Mouse (Mus musculus) C2C12 (cell line): ENCODE results near the gene Ldlr. TPM values are rescaled to one million over a fixed set of nuclear protein-coding genes. Genes with fewer than 3 reads are reported as not detected.

ENCODE experiments used
- H3K27me3 ChIP-seq: one replicate; pipeline ENCODE4 v1.6.1; 2011; ENCODE audit not compliant: control insufficient read depth, insufficient read depth, insufficient read length
- H3K36me3 ChIP-seq: one replicate; pipeline ENCODE4 v1.6.1; 2011; ENCODE audit not compliant: control insufficient read depth, insufficient read depth
- H3K4me3 ChIP-seq: one replicate; pipeline ENCODE4 v1.5.1; 2011; ENCODE audit warnings: mild to moderate bottlenecking, control low read depth; ENCODE audit not compliant: poor library complexity, insufficient read depth, severe bottlenecking
- H3K79me2 ChIP-seq: one replicate; pipeline ENCODE4 v1.6.1; 2011; ENCODE audit not compliant: control insufficient read depth, insufficient read depth
- H3K79me3 ChIP-seq: one replicate; pipeline ENCODE4 v1.6.1; 2011; ENCODE audit warnings: low read depth, control low read depth
- H3ac ChIP-seq: one replicate; pipeline ENCODE3; 2011; ENCODE audit warnings: low read depth; ENCODE audit not compliant: control insufficient read depth, insufficient read length
- CEBPB ChIP-seq: IDR thresholded peaks from one replicate; pipeline ENCODE4 v1.6.1; 2011; ENCODE audit warnings: low read depth, mild to moderate bottlenecking, control low read depth, moderate library complexity
- CTCF ChIP-seq: IDR thresholded peaks from one replicate; pipeline ENCODE4 v1.5.1; 2011; ENCODE audit not compliant: control insufficient read depth, insufficient read depth, insufficient read length
- FOSL1 ChIP-seq: IDR thresholded peaks from one replicate; pipeline ENCODE4 v1.8.0; 2011; ENCODE audit warnings: mild to moderate bottlenecking, low read length; ENCODE audit not compliant: poor library complexity, insufficient read depth, severe bottlenecking
- MAX ChIP-seq: IDR thresholded peaks from one replicate; pipeline ENCODE4 v1.6.1; 2011; ENCODE audit warnings: mild to moderate bottlenecking, control low read depth
- MYOD1 ChIP-seq: IDR thresholded peaks from one replicate; pipeline ENCODE4 v1.6.1; 2011; ENCODE audit warnings: low read depth; ENCODE audit not compliant: control insufficient read depth, insufficient read length
- MYOG ChIP-seq: IDR thresholded peaks from one replicate; pipeline ENCODE4 v1.6.1; 2011; ENCODE audit not compliant: control insufficient read depth, insufficient read length; ENCODE audit errors: extremely low read depth
- USF1 ChIP-seq: IDR thresholded peaks from one replicate; pipeline ENCODE4 v1.6.1; 2011; ENCODE audit warnings: low read depth, mild to moderate bottlenecking, control low read depth, moderate library complexity
- polyA plus RNA-seq: library from polyadenylated mRNA; unstranded; fragments of >200 nt; fragmentation: generic; extraction: Trizol; gene quantifications from one replicate; pipeline ENCODE4 v1.2.1, GENCODE M21; 2012; ENCODE audit warnings: missing spikeins

The Ldlr gene
- polyA plus RNA-seq, 1 experiment: 58.3 TPM

DNA sequence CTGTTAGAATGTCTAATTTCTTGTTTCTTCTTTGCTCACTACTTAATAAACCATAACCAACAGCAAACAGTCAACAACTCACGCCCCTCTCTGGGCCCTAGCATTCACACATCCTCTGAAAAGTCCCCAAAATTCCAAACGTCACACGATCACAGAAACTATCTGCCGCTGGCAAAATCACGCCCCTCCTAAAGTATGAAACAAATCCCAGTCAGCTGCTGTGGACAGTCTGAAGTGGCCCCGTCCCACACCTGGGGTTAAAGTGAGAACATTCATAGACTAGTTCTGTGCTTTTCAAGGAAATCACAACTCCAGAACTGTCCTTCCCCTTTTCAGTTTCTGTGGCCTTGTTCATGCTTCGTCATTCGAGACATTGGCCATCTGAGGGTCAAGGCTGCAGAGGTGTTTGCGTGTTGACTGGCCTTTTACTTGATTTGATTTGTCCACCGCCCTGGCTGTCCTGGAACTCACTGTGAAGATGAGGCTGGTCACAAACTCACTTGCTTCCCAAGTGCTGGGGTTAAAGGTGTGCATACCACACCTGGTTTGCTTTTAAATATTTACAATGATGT, 5.1 kb downstream of the Ldlr start:
- Histone ChIP-seq H3K4me3 (no peak overlapping the region), H3K79me3 (peaks cover 79% of the 10 kb centered on the region), H3K27me3 (no peaks in the 10 kb centered on the region), H3ac (no peak overlapping the region), H3K79me2 (peaks cover 97% of the 10 kb centered on the region), H3K36me3 (peaks cover 62% of the 10 kb centered on the region)
- TF ChIP-seq CTCF: no peak
- no peak for TF ChIP-seq MYOG
- TF ChIP-seq FOSL1: no peak
- no peak for TF ChIP-seq CEBPB
- no peak for TF ChIP-seq USF1
- TF ChIP-seq MYOD1: no peak
- no peak for TF ChIP-seq MAX

DNA sequence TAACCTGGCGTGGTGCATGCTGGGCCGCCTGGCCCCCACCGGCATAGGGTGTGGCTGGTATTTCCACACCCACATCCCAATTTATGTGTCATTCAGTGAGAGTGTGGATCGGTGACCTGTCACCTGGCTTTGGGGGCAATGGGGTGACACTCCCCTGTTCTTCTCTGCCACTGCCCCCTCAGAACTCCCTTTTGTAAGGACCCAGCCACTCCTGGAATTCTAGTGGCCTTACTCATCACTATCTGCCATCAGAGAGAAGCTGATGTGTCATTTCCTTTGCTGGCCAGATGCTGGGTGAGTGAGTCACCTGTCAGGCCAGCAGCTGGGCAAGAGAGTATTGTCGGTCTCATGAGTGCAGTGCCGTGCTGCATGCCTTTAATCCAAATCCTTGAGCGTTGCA, 6.0 kb downstream of the Ldlr start:
- Histone ChIP-seq H3ac (no peak overlapping the region), H3K36me3 (peaks cover 71% of the 10 kb centered on the region), H3K4me3 (no peak overlapping the region), H3K27me3 (no peaks in the 10 kb centered on the region), H3K79me2 (peaks cover 98% of the 10 kb centered on the region), H3K79me3 (peaks cover 78% of the 10 kb centered on the region)
- peak; percentile 94 for TF ChIP-seq FOSL1
- peak; percentile 93 for TF ChIP-seq MYOD1
- no peak for TF ChIP-seq CTCF
- TF ChIP-seq USF1: no peak
- no peak for TF ChIP-seq MYOG
- peak; percentile 80 for TF ChIP-seq MAX

DNA sequence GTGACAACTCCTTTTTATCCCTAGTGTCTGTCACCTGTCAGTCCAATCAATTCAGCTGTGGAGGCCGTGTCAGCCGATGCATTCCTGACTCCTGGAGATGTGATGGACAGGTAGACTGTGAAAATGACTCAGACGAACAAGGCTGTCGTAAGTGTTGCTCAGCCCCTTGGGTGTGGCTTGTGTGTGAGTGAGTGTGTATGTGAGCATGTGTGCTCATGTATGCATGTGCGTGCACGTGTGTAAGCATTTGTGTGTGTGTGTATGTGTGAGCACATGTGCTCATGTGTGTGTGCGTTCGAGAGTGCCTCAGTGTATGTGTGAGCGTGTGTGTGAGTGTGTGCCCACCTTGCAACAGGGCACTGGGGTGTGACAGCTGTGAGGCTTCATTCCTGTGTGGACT, 9.0 kb downstream of the Ldlr start:
- peaks cover 74% of the 10 kb centered on the region for H3K36me3 ChIP-seq

DNA sequence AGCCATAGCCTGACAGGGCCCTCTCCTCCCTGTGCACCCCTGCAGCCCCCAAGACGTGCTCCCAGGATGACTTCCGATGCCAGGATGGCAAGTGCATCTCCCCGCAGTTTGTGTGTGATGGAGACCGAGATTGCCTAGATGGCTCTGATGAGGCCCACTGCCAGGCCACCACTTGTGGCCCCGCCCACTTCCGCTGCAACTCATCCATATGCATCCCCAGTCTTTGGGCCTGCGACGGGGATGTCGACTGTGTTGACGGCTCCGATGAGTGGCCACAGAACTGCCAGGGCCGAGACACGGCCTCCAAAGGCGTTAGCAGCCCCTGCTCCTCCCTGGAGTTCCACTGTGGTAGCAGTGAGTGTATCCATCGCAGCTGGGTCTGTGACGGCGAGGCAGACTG, 10.2 kb downstream of the Ldlr start:
- H3K4me3 ChIP-seq: no peak overlapping the region
- H3K79me3 ChIP-seq: peaks cover 46% of the 10 kb centered on the region
- no peak overlapping the region for H3ac ChIP-seq
- peaks cover 64% of the 10 kb centered on the region for H3K79me2 ChIP-seq
- peaks cover 80% of the 10 kb centered on the region for H3K36me3 ChIP-seq
- no peaks in the 10 kb centered on the region for H3K27me3 ChIP-seq
- no peak for TF ChIP-seq MYOG
- no peak for TF ChIP-seq CTCF
- TF ChIP-seq CEBPB: no peak
- no peak for TF ChIP-seq MAX
- no peak for TF ChIP-seq FOSL1
- no peak for TF ChIP-seq MYOD1
- no peak for TF ChIP-seq USF1

More for the DNA sequence above, 9.0 kb downstream of the Ldlr start:
- H3K79me3 ChIP-seq: peaks cover 55% of the 10 kb centered on the region
- no peak overlapping the region for H3K4me3 ChIP-seq
- H3ac ChIP-seq: no peak overlapping the region
- peaks cover 76% of the 10 kb centered on the region for H3K79me2 ChIP-seq
- H3K27me3 ChIP-seq: no peaks in the 10 kb centered on the region
- TF ChIP-seq MYOG: no peak
- TF ChIP-seq MAX: no peak
- no peak for TF ChIP-seq USF1
- TF ChIP-seq MYOD1: no peak
- no peak for TF ChIP-seq CTCF
- no peak for TF ChIP-seq FOSL1
- TF ChIP-seq CEBPB: no peak

DNA sequence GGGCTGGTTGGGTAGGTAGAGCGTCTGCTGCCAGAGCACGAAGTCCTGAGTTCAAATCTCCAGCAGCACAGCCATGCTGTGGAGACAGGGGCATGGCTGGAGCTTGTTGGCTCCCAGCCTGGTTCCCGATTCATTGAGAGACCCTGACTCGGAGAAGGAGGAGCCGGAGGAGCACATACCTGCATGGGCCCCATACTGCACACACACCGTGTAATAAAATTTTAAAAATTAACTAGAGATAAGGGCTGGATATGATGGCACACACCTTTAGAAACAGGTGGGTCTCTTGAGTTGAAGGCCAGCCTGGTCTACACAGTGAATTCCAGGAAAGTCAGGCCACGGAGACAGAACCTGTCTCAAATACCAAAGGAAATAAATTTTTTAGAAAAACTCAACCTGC, 10.7 kb downstream of the Ldlr start:
- H3K36me3 ChIP-seq: peaks cover 85% of the 10 kb centered on the region
- peaks cover 58% of the 10 kb centered on the region for H3K79me2 ChIP-seq
- peaks cover 41% of the 10 kb centered on the region for H3K79me3 ChIP-seq

DNA sequence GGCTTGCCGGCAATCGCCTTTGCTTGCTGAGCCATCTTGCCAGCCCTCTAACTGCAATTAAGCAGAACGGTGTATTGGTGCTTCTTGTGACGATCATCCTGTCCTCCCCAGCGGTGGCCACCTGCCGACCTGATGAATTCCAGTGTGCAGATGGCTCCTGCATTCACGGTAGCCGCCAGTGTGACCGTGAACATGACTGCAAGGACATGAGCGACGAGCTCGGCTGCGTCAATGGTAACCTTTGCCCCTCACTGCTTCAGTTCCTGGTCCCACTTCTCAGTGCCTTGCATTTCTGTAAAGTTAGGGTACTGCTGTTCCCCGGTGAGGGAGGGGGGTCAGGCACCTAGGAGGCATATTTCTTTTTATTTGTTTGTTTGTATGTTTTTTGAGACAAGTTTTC, 11.8 kb downstream of the Ldlr start:
- no peak for TF ChIP-seq CEBPB
- no peak for TF ChIP-seq MYOD1
- TF ChIP-seq FOSL1: no peak
- TF ChIP-seq CTCF: no peak
- TF ChIP-seq MAX: no peak
- TF ChIP-seq USF1: no peak
- no peak for TF ChIP-seq MYOG
- Histone ChIP-seq H3K27me3 (no peaks in the 10 kb centered on the region), H3K36me3 (peaks cover 96% of the 10 kb centered on the region), H3K79me2 (peaks cover 50% of the 10 kb centered on the region), H3K4me3 (no peak overlapping the region), H3K79me3 (peaks cover 34% of the 10 kb centered on the region), H3ac (no peak overlapping the region)

More for the DNA sequence above, 10.7 kb downstream of the Ldlr start:
- Histone ChIP-seq H3K4me3 (no peak overlapping the region), H3K27me3 (no peaks in the 10 kb centered on the region), H3ac (no peak overlapping the region)
- TF ChIP-seq CTCF (no peak), MAX (no peak), MYOD1 (no peak), CEBPB (no peak), FOSL1 (no peak), USF1 (no peak), MYOG (no peak)
